ENCODE assay signal across 18 mouse cellular contexts in genomic region chrX:159772137-159772536, GRCm38 (mm10).
"Had no signal": no experiment of that assay in that cellular context is flagged by ENCODE, and none has a peak within 500 bp of the region (broad histone marks: within the 10 kb centered on the region; RNA-seq: fewer than 3 reads in every experiment).

No protein-coding gene starts in this region.

- H3K4me1 ChIP-seq: limb, embryonic 15.5 days; liver, embryonic 12.5 days; lung, embryonic 15.5 days; midbrain, embryonic 15.5 days; neural tube, embryonic 15.5 days had no signal

- H3K4me2 ChIP-seq: limb, embryonic 15.5 days; liver, embryonic 12.5 days; lung, embryonic 15.5 days; midbrain, embryonic 11.5 days; midbrain, embryonic 15.5 days; neural tube, embryonic 15.5 days had no signal

- H3K36me3 ChIP-seq: limb, embryonic 15.5 days; liver, embryonic 12.5 days; lung, embryonic 15.5 days; midbrain, embryonic 15.5 days; neural tube, embryonic 15.5 days had no signal

- H3K27me3 ChIP-seq: liver, embryonic 12.5 days; lung, embryonic 15.5 days; midbrain, embryonic 15.5 days had no signal

- H3K27ac ChIP-seq: kidney, postnatal 0 days; limb, embryonic 15.5 days; liver, embryonic 12.5 days; lung, embryonic 15.5 days; macrophage; midbrain, embryonic 15.5 days; neural tube, embryonic 15.5 days had no signal

- H3K9ac ChIP-seq: limb, embryonic 15.5 days; liver, embryonic 12.5 days; lung, embryonic 15.5 days; midbrain, embryonic 15.5 days; neural tube, embryonic 15.5 days had no signal

- ATAC-seq: intestine, postnatal 0 days; liver, embryonic 12.5 days; midbrain, embryonic 15.5 days had no signal

- DNase-seq: kidney, adult 8-10 months; kidney, postnatal 36 days; layer of hippocampus, adult 9-11 months; layer of hippocampus, postnatal 36 days; lung, postnatal 14 days; retina, postnatal 1 day; thymus, adult 18-20 months; thymus, postnatal 25 days had no signal

- H3K4me3 ChIP-seq: limb, embryonic 15.5 days; liver, embryonic 12.5 days; lung, embryonic 15.5 days; megakaryocyte, embryonic 14.5 days; midbrain, embryonic 15.5 days; neural tube, embryonic 15.5 days had no signal

- H3K9me3 ChIP-seq: limb, embryonic 15.5 days; liver, embryonic 12.5 days; lung, embryonic 15.5 days; megakaryocyte, embryonic 14.5 days; midbrain, embryonic 15.5 days; neural tube, embryonic 15.5 days had no signal
